In genomic region chr1:171565888-171566287, GRCm38 (mm10) we compare ENCODE assay signal across 22 mouse cellular contexts. TPM values are rescaled to one million over a fixed set of nuclear protein-coding genes. Genes with fewer than 3 reads are reported as not detected.
A peak's percentile ranks its signal among the peaks of the same experiment; 100 is the strongest.
DNase-seq lines count a peak whose midpoint lies in the region; ATAC-seq and TF ChIP-seq lines count a peak whose summit lies in the region.
"Had no signal": no experiment of that assay in that cellular context is flagged by ENCODE, and none has a peak within 500 bp of the region (broad histone marks: within the 10 kb centered on the region; RNA-seq: fewer than 3 reads in every experiment).

No protein-coding gene starts in this region.

- H3K4me3 ChIP-seq in intestine, postnatal 0 days (ENCODE audit: low read depth, low read length) = no peak overlapping the region
- H3K4me3 ChIP-seq in intestine, embryonic 15.5 days (replicated peaks) = no peak overlapping the region
- H3K4me3 ChIP-seq in liver, embryonic 16.5 days (ENCODE audit: low read depth, low read length) = no peak overlapping the region
- H3K4me3 ChIP-seq in forebrain, embryonic 16.5 days (replicated peaks; ENCODE audit: low read length) = no peak overlapping the region
- H3K4me3 ChIP-seq: embryonic facial prominence, embryonic 12.5 days; forebrain, embryonic 12.5 days; heart, embryonic 13.5 days; hindbrain, embryonic 12.5 days had no signal

- H3K36me3 ChIP-seq in intestine, postnatal 0 days (ENCODE audit: control insufficient read depth, insufficient read depth) = no peaks in the 10 kb centered on the region
- no peaks in the 10 kb centered on the region for H3K36me3 ChIP-seq in intestine, embryonic 15.5 days
- no peaks in the 10 kb centered on the region for H3K36me3 ChIP-seq in liver, embryonic 16.5 days (ENCODE audit: control insufficient read depth, insufficient read depth)
- no peaks in the 10 kb centered on the region for H3K36me3 ChIP-seq in forebrain, embryonic 16.5 days (ENCODE audit: control insufficient read depth, insufficient read depth)
- H3K36me3 ChIP-seq: embryonic facial prominence, embryonic 12.5 days; forebrain, embryonic 12.5 days; heart, embryonic 13.5 days; hindbrain, embryonic 12.5 days had no signal

- TF ChIP-seq CTCF in intestine, postnatal 0 days (IDR thresholded peaks at IDR 0.05; ENCODE audit: low read depth) = no peak

- DNase-seq in CD4-positive helper T cell, adult 2 months (ENCODE audit: low read depth, low spot score) = peak; percentile 39
- no peak for DNase-seq in B cell, adult 2 months
- no peak for DNase-seq in urinary bladder, postnatal 36 days (ENCODE audit: low spot score in 2 of 2)
- DNase-seq: adrenal gland, adult 8-10 months; adrenal gland, postnatal 36 days; cerebellum, adult 2 months; cerebellum, postnatal 10 days; forebrain, postnatal 0 days; gastrocnemius, postnatal 14 days; heart, postnatal 4 days had no signal

- WGBS in intestine, postnatal 0 days = 44% methylated on average over 4 of the region's 4 CpGs
- WGBS in intestine, embryonic 15.5 days = 53% methylated on average over 4 of the region's 4 CpGs
- 14% methylated on average over 4 of the region's 4 CpGs for WGBS in liver, embryonic 16.5 days (ENCODE audit: insufficient replicate concordance)
- WGBS in forebrain, embryonic 16.5 days = 82% methylated on average over 4 of the region's 4 CpGs

- no peak overlapping the region for H3K27ac ChIP-seq in intestine, postnatal 0 days (ENCODE audit: low read depth, low read length)
- no peak overlapping the region for H3K27ac ChIP-seq in intestine, embryonic 15.5 days
- no peak overlapping the region for H3K27ac ChIP-seq in liver, embryonic 16.5 days (ENCODE audit: low read length)
- no peak overlapping the region for H3K27ac ChIP-seq in forebrain, embryonic 16.5 days (ENCODE audit: low read length)
- H3K27ac ChIP-seq: embryonic facial prominence, embryonic 12.5 days; forebrain, embryonic 12.5 days; heart, embryonic 13.5 days; hindbrain, embryonic 12.5 days had no signal

- H3K9ac ChIP-seq in intestine, postnatal 0 days (ENCODE audit: low read depth, low read length) = no peak overlapping the region
- H3K9ac ChIP-seq in intestine, embryonic 15.5 days = no peak overlapping the region
- H3K9ac ChIP-seq in liver, embryonic 16.5 days (ENCODE audit: low read depth, low read length) = no peak overlapping the region
- H3K9ac ChIP-seq in forebrain, embryonic 16.5 days (replicated peaks; ENCODE audit: low read depth, low read length) = no peak overlapping the region
- H3K9ac ChIP-seq: embryonic facial prominence, embryonic 12.5 days; forebrain, embryonic 12.5 days; forebrain, postnatal 0 days; heart, embryonic 13.5 days; hindbrain, embryonic 12.5 days had no signal

- no peaks in the 10 kb centered on the region for H3K9me3 ChIP-seq in intestine, postnatal 0 days (ENCODE audit: control insufficient read depth)
- H3K9me3 ChIP-seq in intestine, embryonic 15.5 days = no peaks in the 10 kb centered on the region
- no peaks in the 10 kb centered on the region for H3K9me3 ChIP-seq in liver, embryonic 16.5 days (replicated peaks; ENCODE audit: control insufficient read depth, low read length)
- no peaks in the 10 kb centered on the region for H3K9me3 ChIP-seq in forebrain, embryonic 16.5 days (ENCODE audit: control insufficient read depth, low read length)
- H3K9me3 ChIP-seq: embryonic facial prominence, embryonic 12.5 days; forebrain, embryonic 12.5 days; heart, embryonic 13.5 days; hindbrain, embryonic 12.5 days had no signal

- H3K4me1 ChIP-seq in intestine, postnatal 0 days (replicated peaks; ENCODE audit: control insufficient read depth, insufficient read depth, low read length) = no peaks in the 10 kb centered on the region
- no peaks in the 10 kb centered on the region for H3K4me1 ChIP-seq in intestine, embryonic 15.5 days (replicated peaks)
- H3K4me1 ChIP-seq in liver, embryonic 16.5 days (ENCODE audit: control insufficient read depth, low read depth, low read length) = peaks cover 4% of the 10 kb centered on the region; the same call in 1 of the 2 replicates
- H3K4me1 ChIP-seq in forebrain, embryonic 16.5 days (replicated peaks; ENCODE audit: control insufficient read depth, insufficient read depth, low read length) = no peaks in the 10 kb centered on the region
- H3K4me1 ChIP-seq: embryonic facial prominence, embryonic 12.5 days; forebrain, embryonic 12.5 days; heart, embryonic 13.5 days; hindbrain, embryonic 12.5 days had no signal

- no peak overlapping the region for H3K4me2 ChIP-seq in intestine, postnatal 0 days (replicated peaks; ENCODE audit: low read depth)
- H3K4me2 ChIP-seq in intestine, embryonic 15.5 days (replicated peaks) = no peak overlapping the region
- H3K4me2 ChIP-seq in liver, embryonic 16.5 days (ENCODE audit: low read depth, low read length) = no peak overlapping the region
- H3K4me2 ChIP-seq in forebrain, embryonic 16.5 days (ENCODE audit: low read length) = no peak overlapping the region
- H3K4me2 ChIP-seq: embryonic facial prominence, embryonic 12.5 days; forebrain, embryonic 12.5 days; heart, embryonic 13.5 days; hindbrain, embryonic 12.5 days had no signal

- ATAC-seq in intestine, postnatal 0 days = peak; percentile 23; the same call in 1 of the 2 replicates
- ATAC-seq in intestine, embryonic 15.5 days = no peak
- peak; percentile 21 for ATAC-seq in activated CD4-positive, CD25-positive, alpha-beta regulatory T cell, adult 4 months
- ATAC-seq in liver, embryonic 16.5 days (ENCODE audit: low read depth) = peak; percentile 52; the same call in 1 of the 2 replicates
- ATAC-seq in forebrain, embryonic 16.5 days = no peak
- ATAC-seq: forebrain, postnatal 0 days had no signal

- no peaks in the 10 kb centered on the region for H3K27me3 ChIP-seq in intestine, postnatal 0 days (replicated peaks; ENCODE audit: control insufficient read depth, insufficient read depth, low read length)
- H3K27me3 ChIP-seq in intestine, embryonic 15.5 days (replicated peaks) = no peaks in the 10 kb centered on the region
- no peaks in the 10 kb centered on the region for H3K27me3 ChIP-seq in liver, embryonic 16.5 days (ENCODE audit: control insufficient read depth, insufficient read depth, low read depth, low read length)
- no peaks in the 10 kb centered on the region for H3K27me3 ChIP-seq in forebrain, embryonic 16.5 days (replicated peaks; ENCODE audit: control insufficient read depth, insufficient read depth, low read length)
- H3K27me3 ChIP-seq: CH12.LX; embryonic facial prominence, embryonic 12.5 days; forebrain, embryonic 12.5 days; heart, embryonic 13.5 days had no signal

RNA-seq across cellular contexts. Expression of gene Cd244a, which starts 6.9 kb away (rescaled TPM):
- 0.37 and 0.44 TPM in 2 replicates for polyA plus RNA-seq in intestine, postnatal 0 days (2015; fragmentation: Nextera tagmentation; extraction: Ambion mirVana)
- 0.48 and 0.88 TPM in 2 replicates for polyA plus RNA-seq in intestine, embryonic 15.5 days (2015; fragmentation: Nextera tagmentation; extraction: Ambion mirVana)
- 1 to 10 TPM; 1.0 to 1.4 TPM for polyA plus RNA-seq in activated CD4-positive, CD25-positive, alpha-beta regulatory T cell, adult 4 months (2017; shearing (Covaris generic))
- 0.36 and 0.48 TPM in 2 replicates for polyA plus RNA-seq in liver, embryonic 16.5 days (2015; fragmentation: Nextera tagmentation; extraction: Ambion mirVana)
- polyA plus RNA-seq in forebrain, embryonic 16.5 days (2015; fragmentation: Nextera tagmentation; extraction: Ambion mirVana) = not detected in 2 replicates
- polyA plus RNA-seq: cerebellum, adult 2 months; forebrain, embryonic 12.5 days; forebrain, postnatal 0 days; hindbrain, embryonic 16.5 days had no signal

RNA-seq across cellular contexts. Expression of gene Itln1, which starts 30.8 kb away (rescaled TPM):
- polyA plus RNA-seq in intestine, postnatal 0 days (2015; fragmentation: Nextera tagmentation; extraction: Ambion mirVana) = 2.5 and 3.0 TPM in 2 replicates
- polyA plus RNA-seq in intestine, embryonic 15.5 days (2015; fragmentation: Nextera tagmentation; extraction: Ambion mirVana) = 0.15 TPM in 1 of 2 replicates, not detected in the other
- not detected for polyA plus RNA-seq in activated CD4-positive, CD25-positive, alpha-beta regulatory T cell, adult 4 months (2017; shearing (Covaris generic))
- not detected in 2 replicates for polyA plus RNA-seq in liver, embryonic 16.5 days (2015; fragmentation: Nextera tagmentation; extraction: Ambion mirVana)
- not detected in 2 replicates for polyA plus RNA-seq in forebrain, embryonic 16.5 days (2015; fragmentation: Nextera tagmentation; extraction: Ambion mirVana)
- polyA plus RNA-seq: cerebellum, adult 2 months; embryonic facial prominence, embryonic 12.5 days; forebrain, embryonic 12.5 days; forebrain, postnatal 0 days; heart, embryonic 13.5 days; heart, postnatal 0 days; hindbrain, embryonic 12.5 days; hindbrain, embryonic 16.5 days had no signal

RNA-seq across cellular contexts. Expression of gene Ly9, which starts 41.3 kb away (rescaled TPM):
- polyA plus RNA-seq in intestine, postnatal 0 days (2015; fragmentation: Nextera tagmentation; extraction: Ambion mirVana) = 0.18 and 0.55 TPM in 2 replicates
- polyA plus RNA-seq in intestine, embryonic 15.5 days (2015; fragmentation: Nextera tagmentation; extraction: Ambion mirVana) = 0.53 and 0.60 TPM in 2 replicates
- polyA plus RNA-seq in activated CD4-positive, CD25-positive, alpha-beta regulatory T cell, adult 4 months (2017; shearing (Covaris generic)) = 10 to 100 TPM; 45.6 to 82.3 TPM
- polyA plus RNA-seq in liver, embryonic 16.5 days (2015; fragmentation: Nextera tagmentation; extraction: Ambion mirVana) = 1.5 and 1.7 TPM in 2 replicates
- 0.20 TPM in 1 of 2 replicates, not detected in the other for polyA plus RNA-seq in forebrain, embryonic 16.5 days (2015; fragmentation: Nextera tagmentation; extraction: Ambion mirVana)
- polyA plus RNA-seq: forebrain, embryonic 12.5 days; hindbrain, embryonic 12.5 days had no signal

Comparison
In these comparisons a context has a peak if more than half of its experiments do, and no peak if none do; other contexts are left out.
1. ATAC-seq: peak in intestine, postnatal 0 days (single experiment), activated CD4-positive, CD25-positive, alpha-beta regulatory T cell, adult 4 months (single experiment) and liver, embryonic 16.5 days (single experiment); none in intestine, embryonic 15.5 days (single experiment) and forebrain, embryonic 16.5 days (single experiment).
2. RNA of gene Ly9, which starts 41.3 kb away (polyA plus RNA-seq): 45.6 to 82.3 TPM in activated CD4-positive, CD25-positive, alpha-beta regulatory T cell, adult 4 months; 1.5 to 1.7 TPM in liver, embryonic 16.5 days, 0.53 to 0.60 TPM in intestine, embryonic 15.5 days, 0.18 to 0.55 TPM in intestine, postnatal 0 days and 0.20 TPM in forebrain, embryonic 16.5 days; every median in the first group is over 10 times any median in the second.